Mouse (Mus musculus) myocyte (in vitro differentiated cells): ENCODE data around the gene Afmid.

Experiments used
- CEBPB ChIP-seq: IDR thresholded peaks from 2 replicates; pipeline ENCODE4 v1.6.1; 2011; ENCODE audit warnings: mild to moderate bottlenecking, moderate library complexity; ENCODE audit not compliant: poor library complexity, insufficient read depth, severe bottlenecking
- MYOG ChIP-seq, 3 experiments: IDR thresholded peaks; one replicate each; pipeline ENCODE4 v1.6.1; 2011; ENCODE audit warnings: control low read depth in 2 of 3, low read depth in 2 of 3, mild to moderate bottlenecking in 2 of 3; ENCODE audit not compliant: insufficient read length in 2 of 3, control insufficient read depth in 1 of 3, insufficient read depth in 1 of 3
- POLR2A ChIP-seq: IDR thresholded peaks from one replicate; pipeline ENCODE4 v1.6.1; 2011; ENCODE audit warnings: low read depth, mild to moderate bottlenecking, control low read depth, moderate library complexity; ENCODE audit not compliant: insufficient read length
- TCF12 ChIP-seq: IDR thresholded peaks from one replicate; pipeline ENCODE4 v1.6.1; 2011; ENCODE audit warnings: mild to moderate bottlenecking, control low read depth; ENCODE audit not compliant: poor library complexity, insufficient read depth, severe bottlenecking
- USF1 ChIP-seq: IDR thresholded peaks from one replicate; pipeline ENCODE4 v1.6.1; 2011; ENCODE audit warnings: low read depth, mild to moderate bottlenecking, control low read depth, moderate library complexity

DNA sequence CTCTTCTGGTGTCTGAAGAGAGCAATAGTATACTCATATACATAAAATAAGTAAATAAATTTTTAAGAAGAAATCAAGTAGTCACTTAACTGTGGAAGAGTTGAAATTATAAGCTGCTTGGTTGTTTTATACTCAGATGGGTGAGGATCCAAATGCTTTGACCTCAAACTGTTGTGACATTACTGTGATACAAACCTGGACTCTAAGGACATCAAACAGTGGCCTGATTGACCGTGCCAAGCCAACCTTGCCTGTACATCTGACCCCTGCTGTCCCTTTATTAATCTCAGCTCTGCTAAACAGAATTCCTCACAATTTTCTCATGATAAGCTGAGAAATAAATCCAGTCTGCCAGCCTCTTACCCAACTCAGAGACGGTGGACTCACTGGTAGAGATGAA lies 19.9 kb downstream of the Afmid start:
- TF ChIP-seq POLR2A = no peak
- no peak for TF ChIP-seq MYOG (IDR thresholded peaks at IDR 0.05; ENCODE audit: control insufficient read depth in 1 of 3, insufficient read depth in 1 of 3, insufficient read length in 2 of 3, low read depth in 2 of 3)
- no peak for TF ChIP-seq CEBPB
- TF ChIP-seq TCF12 = no peak
- TF ChIP-seq USF1 = no peak
